Mouse (Mus musculus) bone marrow macrophage, adult 2 months (primary cell): ENCODE measurements at regions not wholly inside any gene's neighbourhood (a gene's known extent, or its start where the extent isn't known, plus 50 kb on each side); places are given as distances from the start of the nearest gene placed in this dataset.

Source experiments
- H3K27ac ChIP-seq: 2 replicates; pipeline ENCODE4 v1.5.1; 2012; ENCODE audit warnings: low read depth, low read length; ENCODE audit not compliant: insufficient read depth
- H3K4me1 ChIP-seq: 2 replicates; pipeline ENCODE4 v1.6.1; 2012; ENCODE audit warnings: low read length; ENCODE audit not compliant: control insufficient read depth, insufficient read depth
- H3K4me3 ChIP-seq: 2 replicates; pipeline ENCODE4 v1.5.1; 2012; ENCODE audit warnings: mild to moderate bottlenecking, low read length, moderate library complexity; ENCODE audit not compliant: insufficient read depth
- CTCF ChIP-seq: IDR thresholded peaks from 2 replicates; pipeline ENCODE4 v1.5.1; 2012; ENCODE audit warnings: low read depth, mild to moderate bottlenecking, low read length, moderate library complexity
- POLR2A ChIP-seq: IDR thresholded peaks from 2 replicates; pipeline ENCODE4 v1.6.1; 2012; ENCODE audit warnings: mild to moderate bottlenecking, low read depth, low read length, borderline replicate concordance

DNA sequence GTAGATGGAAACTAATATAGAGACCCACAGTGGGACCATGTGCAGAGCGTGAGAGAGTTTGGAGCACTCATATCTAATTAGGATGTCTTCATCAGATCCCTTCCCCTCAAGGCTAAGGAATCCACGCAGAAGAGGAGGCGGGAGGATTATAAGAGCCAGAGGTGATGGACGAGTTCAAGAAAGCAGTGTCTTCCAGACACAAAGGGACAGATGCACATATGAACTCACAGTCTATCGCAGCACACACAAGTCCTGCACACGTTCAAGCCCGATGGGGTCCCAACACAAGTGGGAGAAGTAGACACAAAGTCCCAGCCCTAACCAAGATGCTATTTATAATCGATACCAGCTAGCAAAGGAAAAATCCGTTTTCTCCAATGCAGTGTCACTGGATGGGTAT, 114.6 kb downstream of the Erv3 start:
- H3K27ac ChIP-seq = no peak overlapping the region
- H3K4me3 ChIP-seq = no peak overlapping the region
- TF ChIP-seq POLR2A (no peak), CTCF (no peak)
- H3K4me1 ChIP-seq = no peaks in the 10 kb centered on the region

GRCm38 (mm10) chr2:131740456-131740855, 119.1 kb downstream of the Erv3 start:
- no peak for TF ChIP-seq CTCF
- TF ChIP-seq POLR2A = no peak
- Histone ChIP-seq H3K27ac (no peak overlapping the region), H3K4me1 (no peaks in the 10 kb centered on the region), H3K4me3 (no peak overlapping the region)

DNA sequence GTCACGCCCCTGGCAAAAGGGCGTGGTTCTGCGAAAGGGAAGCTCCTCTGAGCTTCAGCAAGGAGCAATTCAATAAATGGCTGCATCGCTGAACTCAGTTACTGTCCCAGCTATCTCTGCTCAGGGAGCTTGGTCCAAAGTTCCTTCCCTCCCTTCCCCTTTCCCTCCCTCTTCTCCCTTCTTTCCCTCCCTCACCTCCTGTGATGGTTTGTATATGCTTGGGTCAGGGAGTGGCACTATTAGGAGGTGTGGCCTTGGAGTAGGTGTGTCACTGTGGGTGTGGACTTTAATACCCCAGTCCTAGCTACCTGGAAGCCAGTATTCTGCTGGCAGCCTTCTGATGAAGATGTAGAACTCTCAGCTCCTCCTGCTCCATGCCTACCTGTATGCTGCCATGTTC, 120.5 kb downstream of the Erv3 start:
- Histone ChIP-seq H3K4me1 (no peaks in the 10 kb centered on the region), H3K4me3 (no peak overlapping the region), H3K27ac (no peak overlapping the region)
- TF ChIP-seq POLR2A (no peak), CTCF (no peak)

GRCm38 (mm10) chr2:131734740-131735378, 124.7 kb downstream of the Erv3 start:
- no peak overlapping the region for H3K27ac ChIP-seq
- no peaks in the 10 kb centered on the region for H3K4me1 ChIP-seq
- H3K4me3 ChIP-seq = no peak overlapping the region
- TF ChIP-seq POLR2A (no peak), CTCF (no peak)

GRCm38 (mm10) chr2:131726533-131726932, 133.0 kb downstream of the Erv3 start:
- Histone ChIP-seq H3K27ac (no peak overlapping the region), H3K4me1 (no peaks in the 10 kb centered on the region), H3K4me3 (no peak overlapping the region)
- TF ChIP-seq POLR2A (no peak), CTCF (no peak)

DNA sequence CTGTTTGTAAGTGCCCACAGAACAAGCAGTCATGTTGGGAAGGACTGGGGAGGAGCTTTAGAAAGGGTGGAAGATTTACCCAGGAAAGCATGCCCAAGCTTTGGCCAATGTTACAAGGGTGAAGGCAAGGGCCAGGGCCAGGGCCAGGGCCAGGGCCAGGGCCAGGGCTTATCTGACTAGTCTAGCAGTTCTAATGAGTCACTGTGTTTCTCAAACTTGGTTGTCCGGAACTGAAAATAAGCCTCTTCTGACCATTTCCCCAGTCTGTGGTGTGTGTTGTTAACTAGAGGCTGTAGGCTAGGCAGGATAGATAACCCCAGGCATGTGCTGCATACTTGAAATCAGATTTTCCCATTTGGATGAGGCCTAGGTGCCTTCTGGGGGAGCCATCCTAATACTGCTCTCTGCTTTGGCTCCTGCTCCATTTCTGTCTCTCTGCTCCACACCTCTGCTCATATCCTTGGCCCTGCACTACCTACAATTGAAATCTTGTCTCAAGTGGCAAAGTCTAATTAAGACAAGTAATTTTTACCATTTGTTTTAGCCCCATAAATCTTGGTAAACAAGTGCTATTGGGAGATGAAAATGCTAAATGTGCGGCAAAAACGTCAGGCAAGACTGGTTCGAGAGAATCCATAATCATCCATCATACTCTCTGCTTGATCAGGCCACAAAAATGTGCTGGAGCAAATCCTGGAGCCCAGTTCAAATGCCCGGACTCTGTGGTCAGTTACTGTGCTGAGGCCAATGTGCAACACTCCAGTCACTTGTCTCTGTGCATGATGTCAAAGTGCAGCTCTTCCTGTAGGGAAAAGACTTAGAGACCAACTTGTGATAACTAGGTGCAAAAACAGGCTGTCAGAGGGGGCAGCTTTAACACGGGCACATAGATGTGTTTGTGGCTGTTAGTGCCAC, 137.7 kb downstream of the Erv3 start:
- no peaks in the 10 kb centered on the region for H3K4me1 ChIP-seq
- H3K4me3 ChIP-seq = no peak overlapping the region
- no peak for TF ChIP-seq CTCF
- TF ChIP-seq POLR2A = no peak
- no peak overlapping the region for H3K27ac ChIP-seq

- Histone ChIP-seq H3K27ac (no peak overlapping the region), H3K4me1 (no peaks in the 10 kb centered on the region), H3K4me3 (no peak overlapping the region)
- no peak for TF ChIP-seq POLR2A
- no peak for TF ChIP-seq CTCF
Measured at GRCm38 (mm10) chr2:131717561-131717960, 142.0 kb downstream of the Erv3 start.

DNA sequence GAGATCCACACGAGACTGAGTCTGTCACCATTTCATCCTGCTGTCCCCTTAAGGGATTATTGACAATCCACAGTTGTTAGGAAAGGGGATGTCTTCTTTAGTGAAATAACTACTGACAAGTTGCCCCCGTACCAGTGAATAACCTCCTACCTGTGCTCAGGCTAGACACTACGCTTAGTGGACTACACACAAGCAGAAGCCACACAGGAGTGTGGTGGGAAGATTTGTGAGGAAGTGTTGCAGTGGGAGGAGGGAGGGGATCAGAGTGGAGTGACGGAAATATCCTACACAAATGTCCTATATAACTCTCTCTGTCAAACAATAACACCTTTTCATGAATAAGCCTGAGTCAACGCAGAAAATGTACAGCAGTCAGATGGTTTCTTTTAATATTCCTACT, 142.7 kb downstream of the Erv3 start:
- Histone ChIP-seq H3K4me3 (no peak overlapping the region), H3K4me1 (no peaks in the 10 kb centered on the region), H3K27ac (no peak overlapping the region)
- no peak for TF ChIP-seq POLR2A
- TF ChIP-seq CTCF = no peak

- TF ChIP-seq CTCF (no peak), POLR2A (no peak)
- H3K27ac ChIP-seq = no peak overlapping the region
- H3K4me3 ChIP-seq = no peak overlapping the region
- no peaks in the 10 kb centered on the region for H3K4me1 ChIP-seq
Measured at GRCm38 (mm10) chr2:131715381-131715780, 144.2 kb downstream of the Erv3 start.

GRCm38 (mm10) chr2:131711886-131712285, 147.7 kb downstream of the Erv3 start:
- H3K27ac ChIP-seq = no peak overlapping the region
- H3K4me1 ChIP-seq = no peaks in the 10 kb centered on the region
- TF ChIP-seq CTCF = no peak
- no peak for TF ChIP-seq POLR2A
- no peak overlapping the region for H3K4me3 ChIP-seq
